Mouse (Mus musculus) CD4-positive naive resting alpha-beta T cell, adult 76 days (primary cell): ENCODE results near the gene Tubg2. TPM values are rescaled to one million over a fixed set of nuclear protein-coding genes. Genes with fewer than 3 reads are reported as not detected.

ENCODE experiments used
- total RNA-seq: library from RNA; stranded (reverse); gene quantifications from one replicate; pipeline ENCODE4 v1.2.4, GENCODE M21; 2023

Gene Tubg2
- 1.7 TPM for total RNA-seq

DNA sequence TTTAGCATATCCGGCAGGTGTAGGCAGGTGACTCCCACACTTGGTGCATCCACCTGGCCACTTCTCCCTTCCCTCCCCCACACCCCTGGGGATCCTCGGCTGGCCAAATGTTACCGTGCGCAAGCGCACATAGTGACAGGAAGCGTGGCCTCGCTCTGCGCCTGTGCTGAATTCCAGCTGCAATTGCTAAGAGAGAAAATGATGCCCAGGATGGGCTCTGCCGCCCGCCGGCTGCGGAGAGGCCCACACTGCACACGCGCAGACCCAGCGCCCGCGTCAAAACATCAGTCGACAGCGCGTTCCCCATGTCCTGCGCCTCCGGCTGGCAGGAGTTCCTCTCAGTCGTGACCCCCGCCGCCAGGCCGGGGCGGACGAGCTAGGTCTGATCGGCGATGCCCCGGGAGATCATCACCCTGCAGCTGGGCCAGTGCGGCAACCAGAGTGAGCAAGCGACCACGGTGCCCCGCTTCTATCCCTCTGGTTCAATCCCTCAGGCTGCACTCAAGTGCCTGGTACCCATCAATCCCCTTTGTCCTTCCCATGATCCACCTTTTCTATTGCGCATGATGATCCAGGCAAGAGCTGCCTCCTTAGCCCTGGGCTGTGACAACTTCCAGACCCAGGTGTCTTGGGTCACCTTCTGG lies at the start of gene Tubg2:
Gene Tubg2, plus strand, starts transcription at position 180 of the 644 bp plus-strand sequence.

DNA sequence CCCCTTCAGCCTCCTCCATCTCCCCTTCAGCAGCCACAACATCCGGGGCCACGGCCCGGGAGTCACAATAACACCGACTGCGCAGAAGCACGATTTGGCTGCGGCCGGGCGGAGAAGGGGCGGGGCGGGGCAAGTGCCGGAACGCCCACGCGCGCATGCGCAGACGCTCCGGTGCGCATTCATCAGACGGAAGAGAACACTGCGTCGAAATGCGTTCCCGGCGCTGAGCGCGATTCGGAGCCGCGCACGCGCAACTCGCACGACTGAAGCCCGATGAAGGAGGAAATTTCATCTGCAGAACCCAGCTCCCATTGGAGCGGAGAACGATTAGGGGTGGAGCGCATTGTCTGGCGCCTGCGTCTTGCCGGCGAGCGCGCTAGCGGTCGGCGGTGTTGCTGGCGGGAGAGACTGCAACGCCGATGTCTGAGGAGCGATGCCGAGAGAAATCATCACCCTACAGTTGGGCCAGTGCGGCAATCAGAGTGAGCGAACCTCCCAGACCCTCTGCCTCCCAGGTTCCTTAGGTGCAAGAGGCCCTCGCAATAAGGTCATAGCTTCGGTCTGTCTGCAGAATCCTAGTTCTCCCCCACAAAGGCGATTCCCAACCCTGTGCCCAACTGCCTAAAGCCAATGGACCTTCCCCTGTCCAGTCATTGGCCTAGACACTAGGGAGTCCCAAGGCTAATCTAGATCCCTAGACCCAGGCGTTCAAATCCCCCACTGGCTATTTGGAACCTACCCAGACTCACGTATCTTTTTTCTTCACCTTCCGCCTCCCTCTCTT lies 35.8 kb upstream of the Tubg2 start, which contains the start of the genes Retreg3 and Tubg1:
Gene Retreg3, minus strand, starts transcription at position 133 of the 784 bp plus-strand sequence.
Gene Tubg1, plus strand, starts transcription at position 178 of the 784 bp plus-strand sequence.

DNA sequence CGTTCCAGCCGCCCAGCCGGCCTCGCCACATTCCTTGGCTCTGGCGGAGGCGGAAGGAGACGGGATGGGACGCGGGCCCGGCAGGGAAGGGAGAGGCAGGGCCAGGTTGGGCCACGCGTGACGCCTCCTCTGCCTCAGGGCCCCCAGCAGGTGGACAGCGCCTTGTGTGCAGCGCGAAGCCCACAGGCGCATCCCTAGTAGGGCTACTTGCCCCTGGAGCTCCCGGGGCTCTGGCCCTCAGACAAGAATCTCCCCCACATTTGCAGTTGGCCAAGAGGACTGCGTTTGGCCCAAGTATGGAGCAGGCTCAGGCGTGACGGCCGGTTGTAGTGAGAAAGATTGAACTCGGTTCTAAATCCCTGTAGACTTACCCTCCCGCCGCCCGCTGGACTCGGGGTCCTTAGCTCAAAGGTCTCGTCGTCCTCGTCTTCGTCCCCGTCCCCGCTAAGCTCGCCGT lies 14.7 kb downstream of the Tubg2 start, which contains the start of gene Cntnap1:
Gene Cntnap1, plus strand, starts transcription at position 170 of the 457 bp plus-strand sequence.

DNA sequence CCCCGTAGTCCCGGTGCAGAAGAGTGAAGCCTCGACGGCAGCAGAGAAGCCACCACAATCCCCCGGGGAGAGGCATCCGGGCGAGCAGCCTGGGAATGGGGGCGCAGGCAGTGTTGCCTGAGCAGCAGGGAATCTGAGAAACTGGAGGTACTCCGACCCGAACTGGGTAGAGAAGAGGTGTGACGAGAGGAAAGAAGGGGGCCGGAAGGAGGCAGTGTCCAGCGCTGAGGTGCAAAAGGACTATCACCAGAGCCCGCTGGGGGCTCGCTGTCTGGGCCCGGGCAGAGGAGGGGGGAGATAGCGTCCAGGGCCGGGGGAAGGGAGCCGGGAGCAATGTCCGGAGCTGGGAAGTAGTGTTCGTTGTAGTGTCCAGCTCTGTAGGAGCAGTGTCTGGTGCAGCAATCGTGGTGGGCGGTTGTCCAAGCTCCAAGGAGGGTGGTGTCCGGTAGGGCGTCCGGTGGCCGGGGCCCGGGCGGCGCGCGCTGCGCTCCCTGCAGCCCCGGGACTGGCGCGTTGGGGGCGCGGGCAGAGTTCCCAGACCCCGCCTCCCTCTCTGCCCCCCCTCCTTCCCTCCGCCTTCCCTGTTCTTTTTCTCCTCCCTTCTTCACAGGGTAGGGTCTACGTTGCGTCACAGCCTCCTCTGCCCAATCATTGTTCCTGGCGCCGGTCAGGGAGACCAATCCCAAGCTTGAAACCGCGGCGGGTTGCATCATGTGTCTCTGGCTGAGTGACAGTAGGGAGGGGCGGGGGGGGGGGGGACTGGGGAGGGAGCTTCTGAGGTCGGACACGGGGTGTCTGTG lies 15.3 kb downstream of the Tubg2 start, which contains the start of gene Plekhh3:
Gene Plekhh3, minus strand, starts transcription at position 541 of the 800 bp plus-strand sequence.

DNA sequence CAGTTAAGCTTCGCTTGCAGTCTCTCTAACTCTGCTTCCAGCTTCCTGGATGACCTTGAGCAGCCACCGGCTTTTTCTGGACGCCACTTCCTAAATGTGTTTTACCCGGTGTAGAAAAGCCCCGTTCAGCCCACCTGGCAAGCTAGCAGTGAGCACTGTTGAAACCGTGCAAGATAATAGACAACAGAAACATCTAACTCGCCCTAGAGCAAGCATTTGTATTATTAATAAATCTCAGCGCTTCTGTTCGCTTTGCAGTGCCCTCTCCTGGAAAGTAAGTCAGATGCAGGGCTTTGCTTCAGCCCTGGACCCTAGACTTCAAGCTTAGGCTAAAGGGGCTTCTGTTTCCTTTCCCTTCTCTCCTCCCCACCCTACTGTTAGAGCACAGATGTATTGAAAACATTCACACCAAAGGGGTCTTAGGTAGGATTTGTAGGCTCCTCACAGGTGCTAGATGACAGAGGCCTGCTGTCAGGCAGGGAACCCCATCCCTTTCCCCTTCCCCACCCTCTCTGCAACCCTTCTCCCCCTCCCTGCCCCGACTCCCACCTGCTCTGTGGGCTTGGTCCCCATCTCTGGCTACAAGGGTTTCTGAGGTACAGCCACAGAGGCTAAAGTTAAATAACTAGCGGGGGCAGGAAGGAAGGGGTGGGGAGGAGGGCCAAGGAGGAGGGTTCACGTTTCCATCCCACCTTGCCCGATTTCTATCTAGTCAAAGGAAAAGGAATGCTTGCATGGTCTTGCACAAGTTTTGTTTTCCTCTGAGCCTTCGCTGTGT lies 19.3 kb downstream of the Tubg2 start, which contains the start of gene Ccr10:
Gene Ccr10, minus strand, starts transcription at position 593 of the 778 bp plus-strand sequence.

Other genes with a start within 250 kb of the Tubg2 start
- gene Stat3, start 216.4 kb upstream of the Tubg2 start, total RNA-seq = 380 TPM
- gene Cavin1, start 185.0 kb upstream of the Tubg2 start, total RNA-seq = 0.15 TPM
- 7.9 TPM for gene Atp6v0a1, start 146.5 kb upstream of the Tubg2 start, total RNA-seq
- gene Naglu, start 85.9 kb upstream of the Tubg2 start, total RNA-seq = 10.0 TPM
- not detected for gene Hsd17b1, start 77.5 kb upstream of the Tubg2 start, total RNA-seq
- gene Coasy, start 73.3 kb upstream of the Tubg2 start, total RNA-seq = 11.0 TPM
- 31.3 TPM for gene Mlx, start 68.6 kb upstream of the Tubg2 start, total RNA-seq
- 1.8 TPM for gene Psmc3ip, start 60.5 kb upstream of the Tubg2 start, total RNA-seq
- 78.0 TPM for gene Retreg3, start 36.0 kb upstream of the Tubg2 start, total RNA-seq
- gene Tubg1, start 36.0 kb upstream of the Tubg2 start, total RNA-seq = 12.4 TPM
- gene Cntnap1, start 14.6 kb downstream of the Tubg2 start, total RNA-seq = 0.32 TPM
- gene Plekhh3, start 15.4 kb downstream of the Tubg2 start, total RNA-seq = 0.35 TPM
- not detected for gene Ccr10, start 19.5 kb downstream of the Tubg2 start, total RNA-seq
- gene Ezh1, start 70.6 kb downstream of the Tubg2 start, total RNA-seq = 72.5 TPM
- gene Ramp2, start 90.1 kb downstream of the Tubg2 start, total RNA-seq = not detected
- 73.4 TPM for gene Vps25, start 97.8 kb downstream of the Tubg2 start, total RNA-seq
- 1.8 TPM for gene Wnk4, start 104.7 kb downstream of the Tubg2 start, total RNA-seq
- not detected for gene Cntd1, start 123.1 kb downstream of the Tubg2 start, total RNA-seq
- 21.3 TPM for gene Coa3, start 123.2 kb downstream of the Tubg2 start, total RNA-seq
- 178 TPM for gene Becn1, start 146.4 kb downstream of the Tubg2 start, total RNA-seq
- 124 TPM for gene Psme3, start 160.3 kb downstream of the Tubg2 start, total RNA-seq
- gene Aoc2, start 169.2 kb downstream of the Tubg2 start, total RNA-seq = 17.0 TPM
- 1.00 TPM for gene Aoc3, start 174.7 kb downstream of the Tubg2 start, total RNA-seq
- not detected for gene G6pc, start 211.7 kb downstream of the Tubg2 start, total RNA-seq